In the genomic region with DNA sequence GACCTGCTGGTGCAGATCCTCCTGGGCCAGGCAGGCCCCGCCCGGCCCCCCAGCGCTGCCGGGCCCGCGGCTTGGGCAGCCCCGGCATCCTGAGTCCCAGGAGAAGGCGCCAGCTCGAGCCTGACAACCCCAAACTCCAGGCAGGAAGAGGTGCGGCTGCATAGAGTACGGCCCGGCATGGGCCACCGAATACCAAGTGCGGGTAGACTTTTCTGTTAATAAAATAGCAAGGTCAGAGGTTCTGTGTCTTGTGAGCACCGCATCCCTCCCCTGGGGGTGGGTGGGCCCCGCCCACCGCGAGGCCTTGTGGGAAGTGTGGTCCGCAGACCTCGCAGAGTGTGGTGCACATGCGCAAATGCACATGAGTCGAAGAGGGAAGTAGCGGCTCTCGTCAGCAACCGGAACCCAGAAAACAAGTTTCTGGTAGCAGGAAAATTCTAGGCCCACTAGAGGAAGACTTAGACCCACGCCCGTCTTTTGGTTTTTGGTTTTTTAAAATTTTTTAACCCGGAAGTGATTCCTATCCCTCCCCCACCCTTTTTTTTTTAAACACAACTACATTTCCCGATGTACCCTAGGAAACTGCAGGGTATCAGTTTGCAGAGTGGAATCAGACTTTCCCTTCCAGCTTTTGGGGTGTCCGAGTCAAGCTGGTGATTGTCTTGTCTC, we compare ENCODE assay signal across 7 mouse cellular contexts. TPM values are rescaled to one million over a fixed set of nuclear protein-coding genes. Genes with fewer than 3 reads are reported as not detected.
DNase-seq lines count a peak whose midpoint lies in the region; ATAC-seq lines count a peak whose summit lies in the region.

No protein-coding gene starts in this region.

- DNase-seq in adrenal gland, adult 18-20 months (ENCODE audit: low spot score in 2 of 2), result peak; percentile 89 to 94
- peak; percentile 97 for DNase-seq in embryo, embryonic 11 days
- peak; percentile 92 to 95 for DNase-seq in gastrocnemius, postnatal 36 days
- peak; percentile 91 to 95 for DNase-seq in left cerebral cortex, postnatal 25 days (ENCODE audit: low spot score in 2 of 2)
- peak; percentile 90 for DNase-seq in midbrain, embryonic 10.5 days (ENCODE audit: low spot score)
- DNase-seq in right cerebral cortex, postnatal 4 days, result peak; percentile 88

- peaks cover 17% of the 10 kb centered on the region for H3K4me1 ChIP-seq in intestine, embryonic 15.5 days (replicated peaks)
- H3K4me1 ChIP-seq in midbrain, embryonic 10.5 days, result peaks cover 40% of the 10 kb centered on the region

- H3K9me3 ChIP-seq in intestine, embryonic 15.5 days, result no peaks in the 10 kb centered on the region
- no peaks in the 10 kb centered on the region for H3K9me3 ChIP-seq in midbrain, embryonic 10.5 days (replicated peaks)

- peak overlapping the region; percentile 55 for H3K4me3 ChIP-seq in intestine, embryonic 15.5 days (replicated peaks)
- peak overlapping the region; percentile 70 for H3K4me3 ChIP-seq in midbrain, embryonic 10.5 days

- 1% methylated on average over 30 of the region's 30 CpGs for WGBS in intestine, embryonic 15.5 days
- WGBS in midbrain, embryonic 10.5 days, result 1% methylated on average over 30 of the region's 30 CpGs

- H3K4me2 ChIP-seq in intestine, embryonic 15.5 days (replicated peaks), result peak overlapping the region; percentile 92

- peaks cover 4% of the 10 kb centered on the region for H3K36me3 ChIP-seq in intestine, embryonic 15.5 days
- peaks cover 26% of the 10 kb centered on the region for H3K36me3 ChIP-seq in midbrain, embryonic 10.5 days

- peak overlapping the region; percentile 67 for H3K9ac ChIP-seq in intestine, embryonic 15.5 days

- no peaks in the 10 kb centered on the region for H3K27me3 ChIP-seq in intestine, embryonic 15.5 days (replicated peaks)
- H3K27me3 ChIP-seq in midbrain, embryonic 10.5 days (ENCODE audit: low read depth, poor library complexity, severe bottlenecking), result peaks cover 51% of the 10 kb centered on the region

- H3K27ac ChIP-seq in intestine, embryonic 15.5 days, result peak overlapping the region; percentile 74
- H3K27ac ChIP-seq in midbrain, embryonic 10.5 days (replicated peaks), result peak overlapping the region; percentile 83

- intact Hi-C loops in gastrocnemius, postnatal 36 days (cut with DNase I), result no loop called here
- intact Hi-C loops in left cerebral cortex, postnatal 25 days (cut with DNase I), result no loop called here

- ATAC-seq in intestine, embryonic 15.5 days, result peak; percentile 90

RNA-seq across cellular contexts. Expression of a gene that starts 3.4 kb away (rescaled TPM):
- under 1 TPM; 0.54 to 0.96 TPM for total RNA-seq in adrenal gland, adult 18-20 months (2021)
- under 1 TPM in 1 of 2 experiments, not detected in 1; 0.48 TPM for total RNA-seq in gastrocnemius, postnatal 36 days (2021)
- polyA plus RNA-seq in intestine, embryonic 15.5 days (2015; fragmentation: Nextera tagmentation; extraction: Ambion mirVana), result 0.86 and 0.87 TPM in 2 replicates
- total RNA-seq in left cerebral cortex, postnatal 25 days (2021), result under 1 TPM; 0.37 to 0.62 TPM
- polyA plus RNA-seq in midbrain, embryonic 10.5 days (2016; fragmentation: Nextera tagmentation; extraction: Ambion mirVana), result 0.68 and 0.99 TPM in 2 replicates

RNA-seq across cellular contexts. Expression of a gene that starts 7.2 kb away (rescaled TPM):
- 10 to 100 TPM; 28.2 to 30.3 TPM for total RNA-seq in adrenal gland, adult 18-20 months (2021)
- total RNA-seq in gastrocnemius, postnatal 36 days (2021), result 10 to 100 TPM; 13.0 TPM
- 8.4 and 8.7 TPM in 2 replicates for polyA plus RNA-seq in intestine, embryonic 15.5 days (2015; fragmentation: Nextera tagmentation; extraction: Ambion mirVana)
- 10 to 100 TPM; 40.7 to 46.8 TPM for total RNA-seq in left cerebral cortex, postnatal 25 days (2021)
- 8.0 and 8.5 TPM in 2 replicates for polyA plus RNA-seq in midbrain, embryonic 10.5 days (2016; fragmentation: Nextera tagmentation; extraction: Ambion mirVana)

RNA-seq across cellular contexts. Expression of a gene that starts 7.3 kb away (rescaled TPM):
- not detected for total RNA-seq in adrenal gland, adult 18-20 months (2021)
- 1 to 10 TPM; 2.6 to 5.6 TPM for total RNA-seq in gastrocnemius, postnatal 36 days (2021)
- 1.5 and 1.6 TPM in 2 replicates for polyA plus RNA-seq in intestine, embryonic 15.5 days (2015; fragmentation: Nextera tagmentation; extraction: Ambion mirVana)
- total RNA-seq in left cerebral cortex, postnatal 25 days (2021), result 1 to 10 TPM; 1.3 to 2.1 TPM
- polyA plus RNA-seq in midbrain, embryonic 10.5 days (2016; fragmentation: Nextera tagmentation; extraction: Ambion mirVana), result 0.20 and 0.67 TPM in 2 replicates

RNA-seq across cellular contexts. Expression of a gene that starts 16.6 kb away (rescaled TPM):
- total RNA-seq in adrenal gland, adult 18-20 months (2021), result under 1 TPM; 0.33 to 0.38 TPM
- total RNA-seq in gastrocnemius, postnatal 36 days (2021), result under 1 TPM; 0.10 to 0.12 TPM
- 8.9 and 9.4 TPM in 2 replicates for polyA plus RNA-seq in intestine, embryonic 15.5 days (2015; fragmentation: Nextera tagmentation; extraction: Ambion mirVana)
- total RNA-seq in left cerebral cortex, postnatal 25 days (2021), result 1 to 10 TPM; 1.2 to 1.4 TPM
- 7.9 and 8.0 TPM in 2 replicates for polyA plus RNA-seq in midbrain, embryonic 10.5 days (2016; fragmentation: Nextera tagmentation; extraction: Ambion mirVana)

RNA-seq across cellular contexts. Expression of a gene that starts 31.9 kb away (rescaled TPM):
- 100 to 1,000 TPM; 279 to 302 TPM for total RNA-seq in adrenal gland, adult 18-20 months (2021)
- 100 to 1,000 TPM; 148 to 165 TPM for total RNA-seq in gastrocnemius, postnatal 36 days (2021)
- 115 and 121 TPM in 2 replicates for polyA plus RNA-seq in intestine, embryonic 15.5 days (2015; fragmentation: Nextera tagmentation; extraction: Ambion mirVana)
- total RNA-seq in left cerebral cortex, postnatal 25 days (2021), result 100 to 1,000 TPM; 250 to 258 TPM
- polyA plus RNA-seq in midbrain, embryonic 10.5 days (2016; fragmentation: Nextera tagmentation; extraction: Ambion mirVana), result 169 and 178 TPM in 2 replicates

Comparison
In these comparisons a context has a peak if more than half of its experiments do, and no peak if none do; other contexts are left out.
1. Peak in every context shown above with its lines: DNase-seq, ATAC-seq, H3K4me3 ChIP-seq and H3K27ac ChIP-seq.